Mouse (Mus musculus) heart, postnatal 0 days (tissue): ENCODE measurements around the gene Robo1. TPM values are rescaled to one million over a fixed set of nuclear protein-coding genes. Genes with fewer than 3 reads are reported as not detected.

ENCODE experiments used
- ATAC-seq: fragments of 200-750 bp; cut with Nextera tagmentation; 2 replicates; pipeline ENCODE4 v1.8.0; 2017; ENCODE audit warnings: low read depth, moderate number of reproducible peaks, moderate library complexity; ENCODE audit not compliant: insufficient read depth
- DNase-seq: peaks from one replicate; pipeline ENCODE4 v3.0.0-alpha.2; 2016; ENCODE audit warnings: low spot score
- H3K27ac ChIP-seq: fragments of 300-500 bp; sonication (generic); 2 replicates; pipeline ENCODE4 v1.5.1; 2014; ENCODE audit warnings: low read depth, mild to moderate bottlenecking
- H3K27me3 ChIP-seq: fragments of 300-500 bp; sonication (generic); 2 replicates; pipeline ENCODE4 v1.6.1; 2014; ENCODE audit warnings: low read length, mixed read lengths; ENCODE audit not compliant: control insufficient read depth, insufficient read depth
- H3K36me3 ChIP-seq: fragments of 300-500 bp; sonication (generic); replicated peaks from 2 replicates; pipeline ENCODE4 v1.6.1; 2014; ENCODE audit warnings: low read length, mixed read lengths; ENCODE audit not compliant: control insufficient read depth, insufficient read depth
- H3K4me1 ChIP-seq: fragments of 300-500 bp; sonication (generic); 2 replicates; pipeline ENCODE4 v1.6.1; 2014; ENCODE audit warnings: antibody characterized with exemption; ENCODE audit not compliant: control insufficient read depth, insufficient read depth
- H3K4me2 ChIP-seq: fragments of 300-500 bp; sonication (generic); 2 replicates; pipeline ENCODE4 v1.6.1; 2014; ENCODE audit warnings: low read depth, mild to moderate bottlenecking, low read length, moderate library complexity
- H3K4me3 ChIP-seq: fragments of 300-500 bp; sonication (generic); 2 replicates; pipeline ENCODE4 v1.5.1; 2014; ENCODE audit warnings: low read depth, low read length
- H3K9ac ChIP-seq: fragments of 300-500 bp; sonication (generic); replicated peaks from 2 replicates; pipeline ENCODE4 v1.6.1; 2014; ENCODE audit warnings: low read depth, low read length, mixed read lengths
- H3K9me3 ChIP-seq: fragments of 300-500 bp; sonication (generic); replicated peaks from 2 replicates; pipeline ENCODE4 v1.6.1; 2016; ENCODE audit warnings: low read length; ENCODE audit not compliant: control insufficient read depth
- CTCF ChIP-seq: IDR thresholded peaks from 2 replicates; pipeline ENCODE4 v1.5.1; 2016; ENCODE audit warnings: antibody characterized with exemption, control low read depth, low read depth
- EP300 ChIP-seq: IDR thresholded peaks from 2 replicates; pipeline ENCODE4 v1.6.1; 2016; ENCODE audit warnings: antibody characterized with exemption, low read depth
- WGBS: fragments of 180-500 bp; shearing (Covaris S2); extraction: QIAGEN DNeasy Blood & Tissue Kit; methylation state at CpG from one replicate; pipeline ENCODE4 v1.1.7; 2014; 5-methylcytosine and 5-hydroxymethylcytosine counted together
- polyA plus RNA-seq: library from polyadenylated mRNA; unstranded; fragments of >200 nt; fragmentation: Nextera tagmentation; extraction: Ambion mirVana; gene quantifications from 2 replicates; pipeline ENCODE4 v1.2.1, GENCODE M21; 2015
- total RNA-seq: library from RNA; depleted of rRNA; stranded (reverse); fragments of >200 nt; gene quantifications from 2 replicates; pipeline ENCODE4 v1.2.3, GENCODE M21; 2014; ENCODE audit warnings: low replicate concordance

Robo1 gene
- total and polyA plus RNA-seq, 2 experiments from 2014 or later = 2.8 to 4.0 TPM

DNA sequence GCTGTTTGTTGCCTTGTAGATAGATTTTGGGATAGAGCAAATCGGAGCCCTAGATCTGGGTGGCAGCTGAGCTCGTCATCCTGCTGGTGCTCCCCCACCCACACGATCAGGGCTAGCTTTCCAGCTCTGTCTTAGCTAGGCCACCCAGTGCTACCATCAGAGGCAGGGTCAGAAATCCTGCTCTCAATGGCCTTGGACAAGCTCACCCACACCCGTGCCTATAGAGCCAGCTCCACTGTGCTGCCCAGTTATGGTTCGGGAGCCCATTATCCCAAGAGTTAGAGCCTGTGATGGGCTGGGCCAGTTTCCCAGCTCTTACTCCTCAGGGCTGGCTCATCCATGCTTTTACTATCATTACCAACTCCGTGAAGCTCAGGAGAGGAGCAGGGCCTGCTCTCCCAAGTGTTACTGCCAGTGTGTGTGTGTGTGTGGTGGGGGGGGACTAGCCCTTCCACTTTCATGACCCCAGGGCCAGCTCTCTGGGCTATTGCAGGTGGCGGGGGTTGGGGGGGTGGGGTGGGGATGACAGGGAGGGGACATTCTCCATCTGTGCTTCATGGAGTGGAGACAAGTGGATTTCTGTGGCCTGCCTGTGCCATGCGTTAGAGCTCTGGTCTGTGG is 461.2 kb downstream of the Robo1 start:
- H3K4me3 ChIP-seq = no peak overlapping the region

DNA sequence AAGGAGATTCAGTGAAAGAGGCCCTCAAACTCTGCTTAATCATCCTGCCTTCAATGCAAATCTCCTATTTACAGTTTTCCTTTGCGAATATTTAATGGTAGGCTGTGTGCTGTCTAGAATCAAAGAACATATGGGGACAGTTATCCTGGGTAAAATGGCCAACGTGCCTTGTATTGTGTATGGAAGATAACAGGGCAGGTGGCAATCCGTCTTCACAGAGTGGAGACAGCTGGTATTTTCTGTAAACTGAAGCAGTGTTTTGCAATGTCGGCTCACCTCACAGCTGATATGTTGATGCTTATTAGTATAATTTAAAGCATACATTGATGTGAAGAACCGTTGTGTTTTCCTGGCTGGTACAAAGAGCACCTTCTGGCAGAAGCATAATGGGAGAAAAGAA is 464.2 kb downstream of the Robo1 start:
- H3K27ac ChIP-seq = no peak overlapping the region
- DNase-seq (no peak), ATAC-seq (no peak)
- WGBS = 61% methylated on average over 5 of the region's 5 CpGs
- no peaks in the 10 kb centered on the region for H3K27me3 ChIP-seq
- H3K4me2 ChIP-seq = no peak overlapping the region
- no peaks in the 10 kb centered on the region for H3K4me1 ChIP-seq
- no peak overlapping the region for H3K4me3 ChIP-seq
- H3K9me3 ChIP-seq = no peaks in the 10 kb centered on the region
- no peak overlapping the region for H3K9ac ChIP-seq
- H3K36me3 ChIP-seq = no peaks in the 10 kb centered on the region
- TF ChIP-seq EP300 (no peak), CTCF (no peak)

More for the DNA sequence above, 461.2 kb downstream of the Robo1 start:
- H3K27me3 ChIP-seq = no peaks in the 10 kb centered on the region
- no peak overlapping the region for H3K9ac ChIP-seq
- H3K36me3 ChIP-seq = no peaks in the 10 kb centered on the region
- ATAC-seq (no peak), DNase-seq (no peak)
- no peak for TF ChIP-seq CTCF
- no peak for TF ChIP-seq EP300
- H3K9me3 ChIP-seq = no peaks in the 10 kb centered on the region
- no peak overlapping the region for H3K4me2 ChIP-seq
- no peaks in the 10 kb centered on the region for H3K4me1 ChIP-seq
- 89% methylated on average over 8 of the region's 8 CpGs for WGBS
- no peak overlapping the region for H3K27ac ChIP-seq

DNA sequence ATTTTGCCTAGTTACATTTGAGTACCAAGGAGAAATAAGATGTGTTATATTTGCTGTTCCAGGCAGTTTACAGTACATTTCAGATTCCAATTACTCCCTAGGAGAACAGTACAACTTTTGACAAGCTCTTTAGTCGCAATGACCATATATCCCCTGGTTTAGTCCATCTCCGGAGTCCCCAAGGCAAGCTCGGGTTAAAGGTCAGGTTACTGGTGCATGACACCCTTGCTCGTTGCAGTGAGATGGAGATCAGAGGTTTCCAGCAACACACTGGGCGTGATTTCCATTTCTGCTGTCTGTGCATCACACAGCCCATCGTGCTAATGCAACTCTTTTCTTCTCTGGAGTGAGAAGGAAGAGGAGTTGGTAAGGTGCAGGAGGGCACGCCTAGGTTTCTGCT is 464.9 kb downstream of the Robo1 start:
- 74% methylated on average over 7 of the region's 7 CpGs for WGBS
- Histone ChIP-seq H3K4me3 (no peak overlapping the region), H3K4me1 (no peaks in the 10 kb centered on the region), H3K4me2 (no peak overlapping the region), H3K9ac (no peak overlapping the region), H3K9me3 (no peaks in the 10 kb centered on the region), H3K27me3 (no peaks in the 10 kb centered on the region), H3K27ac (no peak overlapping the region), H3K36me3 (no peaks in the 10 kb centered on the region)
- no peak for ATAC-seq
- TF ChIP-seq EP300 = no peak
- no peak for TF ChIP-seq CTCF
- no peak for DNase-seq

DNA sequence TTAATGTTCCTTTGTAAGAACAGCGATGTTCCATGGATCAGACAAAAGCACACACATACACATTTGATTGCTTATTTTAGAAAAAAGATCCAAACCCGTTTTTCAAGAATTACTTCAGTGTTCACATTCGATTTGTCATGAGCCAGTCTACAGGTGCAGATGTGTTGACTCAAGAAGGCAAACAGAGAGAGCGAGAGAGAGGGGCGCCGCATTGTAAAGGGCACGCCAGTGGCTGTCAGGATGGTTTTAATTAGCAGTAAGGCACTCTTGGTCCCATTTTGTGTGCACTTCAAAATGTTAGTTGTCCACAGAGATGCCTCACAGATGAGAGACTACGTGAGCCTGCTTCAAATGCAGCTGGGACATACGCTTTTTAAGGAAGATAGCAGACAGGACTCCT is 470.4 kb downstream of the Robo1 start:
- Histone ChIP-seq H3K4me3 (no peak overlapping the region), H3K27me3 (no peaks in the 10 kb centered on the region), H3K9me3 (no peaks in the 10 kb centered on the region), H3K4me1 (no peaks in the 10 kb centered on the region), H3K36me3 (no peaks in the 10 kb centered on the region), H3K4me2 (no peak overlapping the region), H3K27ac (no peak overlapping the region), H3K9ac (no peak overlapping the region)
- ATAC-seq (no peak), DNase-seq (no peak)
- TF ChIP-seq EP300 (no peak), CTCF (no peak)
- WGBS = 77% methylated on average over 9 of the region's 9 CpGs

DNA sequence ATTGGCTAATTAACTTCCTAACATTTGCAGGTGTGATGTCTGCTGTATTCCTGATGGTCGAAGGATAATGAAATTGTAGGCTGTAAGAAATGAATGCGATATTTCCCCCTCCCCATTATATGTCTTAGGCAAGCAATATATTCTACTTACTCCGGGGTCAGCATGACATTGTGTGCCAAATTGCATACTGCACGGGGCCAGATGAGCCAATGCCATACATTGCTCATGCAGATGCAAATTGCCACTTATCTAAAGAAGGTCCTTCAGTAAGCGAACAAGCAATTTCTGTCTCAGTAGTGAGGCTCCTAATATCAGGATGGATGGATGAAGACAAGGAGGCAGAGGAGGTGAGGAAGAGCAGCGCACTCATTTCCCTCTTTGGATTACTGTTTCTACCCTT is 474.1 kb downstream of the Robo1 start:
- no peak for DNase-seq
- Histone ChIP-seq H3K4me2 (no peak overlapping the region), H3K27me3 (no peaks in the 10 kb centered on the region), H3K4me3 (no peak overlapping the region), H3K4me1 (0 out of 2 replicates have a peak, but pooled peaks cover 3% of the 10 kb centered on the region), H3K27ac (no peak overlapping the region), H3K9ac (no peak overlapping the region), H3K9me3 (no peaks in the 10 kb centered on the region), H3K36me3 (no peaks in the 10 kb centered on the region)
- WGBS = 86% methylated on average over 6 of the region's 6 CpGs
- ATAC-seq = no peak
- no peak for TF ChIP-seq EP300
- no peak for TF ChIP-seq CTCF

DNA sequence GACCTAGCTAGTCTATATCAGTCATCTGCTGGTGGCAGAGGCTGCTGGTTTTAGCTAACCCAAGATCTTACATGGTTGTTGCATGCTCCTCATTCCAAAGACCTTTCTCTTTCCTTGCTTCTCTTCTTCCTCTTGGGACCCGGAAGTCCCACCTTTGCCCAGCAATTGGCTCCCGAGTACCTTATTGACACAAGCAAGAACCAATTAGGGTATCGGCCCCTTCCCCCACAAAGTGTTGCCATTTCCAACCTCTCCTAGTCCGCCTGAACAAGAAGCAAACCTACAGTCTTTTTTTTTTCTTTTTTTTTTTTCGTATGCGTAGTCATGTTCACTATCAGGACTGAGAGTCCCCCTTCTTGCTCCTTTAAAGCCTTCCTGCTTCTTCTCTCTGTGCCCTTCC is 478.0 kb downstream of the Robo1 start:
- 86% methylated on average over 6 of the region's 6 CpGs for WGBS
- Histone ChIP-seq H3K4me3 (no peak overlapping the region), H3K4me1 (0 out of 2 replicates have a peak, but pooled peaks cover 3% of the 10 kb centered on the region), H3K9me3 (no peaks in the 10 kb centered on the region), H3K36me3 (no peaks in the 10 kb centered on the region), H3K27me3 (no peaks in the 10 kb centered on the region), H3K9ac (no peak overlapping the region), H3K27ac (no peak overlapping the region), H3K4me2 (no peak overlapping the region)
- TF ChIP-seq EP300 (no peak), CTCF (no peak)
- ATAC-seq = no peak
- DNase-seq = no peak
